Mouse (Mus musculus) hindbrain, embryonic 11.5 days (tissue): Measurements from ENCODE around the gene Tcf19. TPM values are rescaled to one million over a fixed set of nuclear protein-coding genes. Genes with fewer than 3 reads are reported as not detected.
A peak's percentile ranks its signal among the peaks of the same experiment; 100 is the strongest.

Source experiments
- ATAC-seq: fragments of 200-750 bp; cut with Nextera tagmentation; 2 replicates; pipeline ENCODE4 v1.8.0; 2017; ENCODE audit warnings: mild to moderate bottlenecking, moderate TSS enrichment, moderate library complexity; ENCODE audit not compliant: low FRiP score
- DNase-seq: peaks from one replicate; pipeline ENCODE4 v3.0.0-alpha.2; 2015; ENCODE audit warnings: low spot score
- H3K27ac ChIP-seq: fragments of 300-500 bp; sonication (generic); 2 replicates; pipeline ENCODE4 v1.5.1; 2014; ENCODE audit warnings: mild to moderate bottlenecking, low read depth, low read length
- H3K27me3 ChIP-seq: fragments of 300-500 bp; sonication (generic); 2 replicates; pipeline ENCODE4 v1.6.1; 2014; ENCODE audit warnings: mild to moderate bottlenecking, low read length, moderate library complexity, mixed read lengths; ENCODE audit not compliant: control insufficient read depth, insufficient read depth
- H3K36me3 ChIP-seq: fragments of 300-500 bp; sonication (generic); 2 replicates; pipeline ENCODE4 v1.6.1; 2014; ENCODE audit warnings: mild to moderate bottlenecking, low read length, moderate library complexity, mixed read lengths; ENCODE audit not compliant: control insufficient read depth, insufficient read depth
- H3K4me1 ChIP-seq: fragments of 300-500 bp; sonication (generic); replicated peaks from 2 replicates; pipeline ENCODE4 v1.6.1; 2014; ENCODE audit warnings: low read length, mixed read lengths; ENCODE audit not compliant: control insufficient read depth, insufficient read depth
- H3K4me2 ChIP-seq: fragments of 300-500 bp; sonication (generic); replicated peaks from 2 replicates; pipeline ENCODE4 v1.6.1; 2014; ENCODE audit warnings: mild to moderate bottlenecking, low read depth, low read length
- H3K4me3 ChIP-seq: fragments of 300-500 bp; sonication (generic); 2 replicates; pipeline ENCODE4 v1.5.1; 2014; ENCODE audit warnings: low read depth, low read length
- H3K9ac ChIP-seq: fragments of 300-500 bp; sonication (generic); 2 replicates; pipeline ENCODE4 v1.6.1; 2014; ENCODE audit warnings: low read depth, low read length
- H3K9me3 ChIP-seq: fragments of 300-500 bp; sonication (generic); 2 replicates; pipeline ENCODE4 v1.6.1; 2016; ENCODE audit warnings: low read length; ENCODE audit not compliant: control insufficient read depth
- WGBS: fragments of 180-500 bp; shearing (Covaris S2); extraction: QIAGEN DNeasy Blood & Tissue Kit; methylation state at CpG from one replicate; pipeline ENCODE4 v1.1.7; 2014; 5-methylcytosine and 5-hydroxymethylcytosine counted together
- polyA plus RNA-seq: library from polyadenylated mRNA; unstranded; fragments of >200 nt; fragmentation: Nextera tagmentation; extraction: Ambion mirVana; gene quantifications from 2 replicates; pipeline ENCODE4 v1.2.1, GENCODE M21; 2014

Gene Tcf19
- 49.4 and 50.8 TPM in 2 replicates for polyA plus RNA-seq

DNA sequence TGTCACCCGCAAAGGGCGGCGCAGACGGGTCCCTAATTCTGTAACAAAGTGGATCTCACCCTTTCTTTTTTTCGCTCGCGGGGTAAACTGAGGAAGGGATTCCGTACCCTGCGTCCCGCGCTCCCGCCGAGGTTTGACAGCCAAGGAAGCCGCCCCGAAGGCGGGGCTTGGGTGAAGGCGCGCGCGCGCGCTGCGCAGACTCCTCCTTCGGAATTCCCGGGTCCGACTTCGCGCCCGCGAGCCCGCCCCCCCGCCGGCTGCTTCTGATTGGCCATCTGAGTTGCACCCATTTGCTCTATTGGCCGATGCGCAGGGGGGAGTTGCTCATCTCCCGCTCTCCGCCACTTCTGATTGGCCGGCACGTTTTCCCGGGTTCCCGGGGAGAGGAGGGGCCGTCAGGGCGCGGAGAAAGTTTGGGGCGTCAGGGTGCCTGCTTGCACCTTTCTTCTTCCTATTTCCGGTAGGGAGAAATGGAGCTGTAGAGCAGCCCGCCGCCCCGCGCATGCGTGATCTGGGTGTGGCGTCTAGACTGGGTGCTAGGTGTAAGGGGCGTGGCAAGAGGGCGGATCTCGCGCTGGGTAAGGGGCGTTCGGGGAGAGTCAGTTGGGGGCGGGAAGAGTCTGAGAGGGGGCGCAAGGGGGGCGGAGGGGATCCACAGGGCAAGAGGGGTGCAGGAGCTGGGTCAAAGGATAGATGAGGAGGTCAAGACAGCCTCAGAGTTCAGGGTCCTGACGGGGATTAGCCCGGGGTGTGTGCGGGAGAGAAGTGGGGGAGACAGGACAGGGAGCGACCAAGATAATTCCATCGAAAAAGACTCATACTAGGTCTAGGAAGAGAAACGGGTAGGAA lies at the start of gene Tcf19, which contains the start of gene Cchcr1:
Gene Tcf19, minus strand, starts transcription at position 173 of the 849 bp plus-strand sequence.
Gene Cchcr1, plus strand, starts transcription at position 449 of the 849 bp plus-strand sequence.
- peak within 1 kb of the TSS; percentile 47 for H3K4me3 ChIP-seq
- peak within 1 kb of the TSS; percentile 17; the same call in 1 of the 2 replicates for H3K27ac ChIP-seq

GRCm38 (mm10) chr17:35558216-35558615 lies 41.6 kb upstream of the Tcf19 start:
- Histone ChIP-seq H3K27me3 (no peaks in the 10 kb centered on the region), H3K27ac (no peak overlapping the region), H3K4me1 (no peaks in the 10 kb centered on the region), H3K4me3 (no peak overlapping the region), H3K9me3 (no peaks in the 10 kb centered on the region), H3K36me3 (no peaks in the 10 kb centered on the region), H3K4me2 (no peak overlapping the region), H3K9ac (no peak overlapping the region)
- DNase-seq (no peak), ATAC-seq (no peak)
- 56% methylated on average over 8 of the region's 8 CpGs for WGBS

More for the DNA sequence above, at the start of gene Tcf19, which contains the start of gene Cchcr1:
- Histone ChIP-seq H3K36me3 (no peaks in the 10 kb centered on the region), H3K9me3 (no peaks in the 10 kb centered on the region), H3K4me1 (peaks cover 3% of the 10 kb centered on the region), H3K4me2 (peak within 1 kb of the TSS; percentile 64), H3K9ac (peak within 1 kb of the TSS; percentile 58), H3K27me3 (no peaks in the 10 kb centered on the region)
- ATAC-seq = peak; percentile 93
- WGBS = under 1% methylated on average over 62 of the region's 67 CpGs
- DNase-seq = peak; percentile 95

- WGBS = 83% methylated on average over 9 of the region's 9 CpGs
- Histone ChIP-seq H3K27me3 (no peaks in the 10 kb centered on the region), H3K27ac (no peak overlapping the region), H3K4me1 (no peaks in the 10 kb centered on the region), H3K9ac (no peak overlapping the region), H3K36me3 (no peaks in the 10 kb centered on the region), H3K4me2 (no peak overlapping the region), H3K9me3 (no peaks in the 10 kb centered on the region), H3K4me3 (no peak overlapping the region)
- no peak for DNase-seq
- 0 out of 2 replicates have a peak, but pooled peaks have one; percentile 12 for ATAC-seq
Measured at GRCm38 (mm10) chr17:35557351-35557750, 40.7 kb upstream of the Tcf19 start.

GRCm38 (mm10) chr17:35556812-35557211 lies 40.2 kb upstream of the Tcf19 start:
- no peaks in the 10 kb centered on the region for H3K36me3 ChIP-seq
- H3K27ac ChIP-seq = no peak overlapping the region
- ATAC-seq (no peak), DNase-seq (peak; percentile 72)
- H3K4me2 ChIP-seq = no peak overlapping the region
- 32% methylated on average over 5 of the region's 5 CpGs for WGBS
- no peaks in the 10 kb centered on the region for H3K4me1 ChIP-seq
- no peak overlapping the region for H3K4me3 ChIP-seq
- no peaks in the 10 kb centered on the region for H3K27me3 ChIP-seq
- H3K9ac ChIP-seq = no peak overlapping the region
- H3K9me3 ChIP-seq = no peaks in the 10 kb centered on the region

DNA sequence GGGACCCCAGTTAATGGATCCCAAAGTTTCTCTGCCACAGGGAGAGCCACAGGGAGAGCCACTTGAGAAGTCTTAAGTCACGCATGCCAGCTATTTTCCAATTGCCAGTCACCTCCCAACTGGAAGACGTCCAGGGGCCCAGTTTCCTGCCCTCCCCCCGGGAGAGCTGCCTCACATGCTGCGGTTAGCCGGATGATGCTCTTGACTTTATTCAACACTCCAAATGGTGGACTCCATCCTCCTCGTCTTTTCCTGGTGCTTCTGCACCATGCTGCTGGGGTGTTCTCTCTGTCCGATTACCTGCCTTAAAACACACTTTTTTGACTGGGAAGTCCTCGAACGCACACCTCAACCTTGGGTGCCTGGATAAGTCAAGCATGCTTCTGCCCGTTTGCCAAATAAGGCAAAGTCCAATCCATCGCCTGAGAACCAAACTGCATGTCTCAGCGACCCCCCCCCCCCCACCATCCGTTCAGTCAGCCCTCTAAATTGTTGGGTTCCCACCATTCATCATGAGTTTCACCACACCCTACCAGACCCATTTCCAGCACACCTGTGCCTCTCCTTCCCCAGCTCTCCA lies 39.7 kb upstream of the Tcf19 start:
- H3K27me3 ChIP-seq = no peaks in the 10 kb centered on the region
- DNase-seq (no peak), ATAC-seq (no peak)
- H3K36me3 ChIP-seq = no peaks in the 10 kb centered on the region
- no peak overlapping the region for H3K9ac ChIP-seq
- no peak overlapping the region for H3K4me2 ChIP-seq
- no peaks in the 10 kb centered on the region for H3K4me1 ChIP-seq
- 87% methylated on average over 13 of the region's 13 CpGs for WGBS
- H3K4me3 ChIP-seq = no peak overlapping the region
- no peaks in the 10 kb centered on the region for H3K9me3 ChIP-seq
- H3K27ac ChIP-seq = no peak overlapping the region

- Histone ChIP-seq H3K9me3 (no peaks in the 10 kb centered on the region), H3K27me3 (no peaks in the 10 kb centered on the region), H3K4me1 (no peaks in the 10 kb centered on the region), H3K27ac (no peak overlapping the region), H3K9ac (no peak overlapping the region), H3K4me3 (no peak overlapping the region), H3K36me3 (no peaks in the 10 kb centered on the region), H3K4me2 (no peak overlapping the region)
- no peak for ATAC-seq
- no peak for DNase-seq
- WGBS = 92% methylated on average over 18 of the region's 18 CpGs
Measured at GRCm38 (mm10) chr17:35554761-35555397, 38.3 kb upstream of the Tcf19 start.

- Histone ChIP-seq H3K36me3 (no peaks in the 10 kb centered on the region), H3K4me1 (no peaks in the 10 kb centered on the region), H3K27me3 (no peaks in the 10 kb centered on the region), H3K27ac (no peak overlapping the region), H3K4me3 (no peak overlapping the region), H3K9ac (no peak overlapping the region), H3K4me2 (no peak overlapping the region), H3K9me3 (no peaks in the 10 kb centered on the region)
- ATAC-seq (no peak), DNase-seq (no peak)
- 81% methylated on average over 5 of the region's 5 CpGs for WGBS
Measured at GRCm38 (mm10) chr17:35554321-35554720, 37.7 kb upstream of the Tcf19 start.

DNA sequence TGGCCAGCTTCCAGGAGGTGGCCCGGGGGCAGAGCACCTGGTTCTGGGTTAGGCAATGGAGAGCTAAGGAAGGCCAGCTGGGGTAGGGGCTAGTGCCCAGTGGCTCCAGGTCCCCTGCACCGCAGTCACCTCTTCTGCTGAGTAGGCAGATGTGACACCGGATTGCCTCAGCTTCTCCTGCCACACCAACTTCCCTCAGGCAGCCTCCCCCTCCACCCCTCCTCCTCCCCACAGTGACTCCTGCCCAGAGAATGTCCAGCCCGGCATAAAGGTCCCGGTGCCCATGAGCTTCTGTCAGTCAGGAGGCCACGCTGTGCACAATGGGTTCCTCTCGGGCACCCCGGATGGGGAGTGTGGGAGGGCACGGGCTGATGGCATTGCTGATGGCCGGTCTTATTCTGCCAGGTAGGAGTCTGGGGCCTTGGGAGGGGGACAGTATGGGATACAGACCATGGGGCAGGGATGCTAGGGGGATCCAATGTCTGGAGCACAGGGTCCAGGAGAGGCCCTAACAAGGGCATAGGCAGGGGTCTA lies 35.3 kb upstream of the Tcf19 start, which contains the start of gene Cdsn:
Gene Cdsn, plus strand, starts transcription at position 248 of the 534 bp plus-strand sequence.
- H3K4me3 ChIP-seq = no peak within 1 kb of the TSS
- H3K9ac ChIP-seq = no peak within 1 kb of the TSS
- H3K27ac ChIP-seq = no peak within 1 kb of the TSS
- no peak within 1 kb of the TSS for H3K4me2 ChIP-seq
- no peaks in the 10 kb centered on the region for H3K36me3 ChIP-seq
- DNase-seq (no peak), ATAC-seq (no peak)
- 78% methylated on average over 10 of the region's 10 CpGs for WGBS
- H3K27me3 ChIP-seq = no peaks in the 10 kb centered on the region
- H3K4me1 ChIP-seq = no peaks in the 10 kb centered on the region
- H3K9me3 ChIP-seq = no peaks in the 10 kb centered on the region
